Mouse (Mus musculus): ENCODE measurements around the gene Fgd2. TPM values are rescaled to one million over a fixed set of nuclear protein-coding genes. Genes with fewer than 3 reads are reported as not detected.

Fgd2 gene
- polyA plus RNA-seq, 1 experiment from 2014 or later, result 3.2 TPM

DNA sequence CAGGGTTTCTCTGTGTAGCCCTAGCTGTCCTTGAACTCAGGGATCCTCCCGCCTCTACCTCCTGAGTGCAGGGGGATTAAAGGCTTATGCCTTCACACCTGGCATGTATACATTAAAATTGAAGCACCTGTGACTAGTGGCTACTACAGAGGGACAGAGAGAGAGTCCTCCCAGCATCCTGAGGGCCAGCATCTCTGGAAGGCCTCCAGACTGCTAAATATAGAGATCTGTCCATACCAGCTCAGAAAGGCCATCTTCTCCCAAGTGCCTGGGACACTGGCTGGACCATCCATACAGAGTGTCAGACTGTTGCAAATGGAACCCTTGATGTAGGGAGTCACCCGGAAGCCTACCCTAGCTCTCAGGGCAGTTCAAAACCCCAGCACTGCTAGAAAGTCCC is 63.3 kb downstream of the Fgd2 start:
- H3K27ac ChIP-seq, result no peak overlapping the region
- H3K36me3 ChIP-seq, result no peaks in the 10 kb centered on the region
- ATAC-seq, result no peak
- no peaks in the 10 kb centered on the region for H3K9me3 ChIP-seq
- H3K4me3 ChIP-seq (replicated peaks), result no peak overlapping the region
- 90% methylated on average over 2 of the region's 2 CpGs for WGBS
- no peak overlapping the region for H3K4me2 ChIP-seq (replicated peaks)
- no peak overlapping the region for H3K9ac ChIP-seq (replicated peaks)
- 0 out of 2 replicates have a peak, but pooled peaks cover 2% of the 10 kb centered on the region for H3K27me3 ChIP-seq
- no peaks in the 10 kb centered on the region; the same call in 1 of the 2 replicates for H3K4me1 ChIP-seq (replicated peaks)

- no peak overlapping the region for H3K4me2 ChIP-seq (replicated peaks)
- H3K4me1 ChIP-seq (replicated peaks), result no peaks in the 10 kb centered on the region
- 0 out of 2 replicates have a peak, but pooled peaks cover 2% of the 10 kb centered on the region for H3K27me3 ChIP-seq
- H3K27ac ChIP-seq, result no peak overlapping the region
- no peak overlapping the region for H3K9ac ChIP-seq (replicated peaks)
- no peak overlapping the region for H3K4me3 ChIP-seq (replicated peaks)
- ATAC-seq, result no peak
- H3K9me3 ChIP-seq, result no peaks in the 10 kb centered on the region
- 43% methylated on average over 9 of the region's 9 CpGs for WGBS
- H3K36me3 ChIP-seq, result no peaks in the 10 kb centered on the region
Measured at GRCm38 (mm10) chr17:29425345-29425744, 64.6 kb downstream of the Fgd2 start.

- no peaks in the 10 kb centered on the region for H3K36me3 ChIP-seq
- 0 out of 2 replicates have a peak, but pooled peaks cover 2% of the 10 kb centered on the region for H3K27me3 ChIP-seq
- no peak overlapping the region for H3K4me3 ChIP-seq (replicated peaks)
- ATAC-seq, result no peak
- H3K9me3 ChIP-seq, result no peaks in the 10 kb centered on the region
- H3K4me2 ChIP-seq (replicated peaks), result no peak overlapping the region
- H3K9ac ChIP-seq (replicated peaks), result no peak overlapping the region
- H3K4me1 ChIP-seq (replicated peaks), result 0 out of 2 replicates have a peak, but pooled peaks cover 4% of the 10 kb centered on the region
- H3K27ac ChIP-seq, result no peak overlapping the region
- WGBS, result 41% methylated on average over 8 of the region's 8 CpGs
Measured at GRCm38 (mm10) chr17:29428213-29428612, 67.5 kb downstream of the Fgd2 start.

GRCm38 (mm10) chr17:29428826-29429225 is 68.1 kb downstream of the Fgd2 start:
- Histone ChIP-seq H3K4me2 (replicated peaks) (no peak overlapping the region), H3K9me3 (no peaks in the 10 kb centered on the region), H3K9ac (replicated peaks) (no peak overlapping the region), H3K27me3 (0 out of 2 replicates have a peak, but pooled peaks cover 2% of the 10 kb centered on the region), H3K36me3 (no peaks in the 10 kb centered on the region), H3K4me1 (replicated peaks) (peaks cover 4% of the 10 kb centered on the region; the same call in 1 of the 2 replicates), H3K4me3 (replicated peaks) (no peak overlapping the region), H3K27ac (no peak overlapping the region)
- no peak for ATAC-seq
- 46% methylated on average over 2 of the region's 2 CpGs for WGBS

Other genes starting within 250 kb of the Fgd2 start
- not detected in 2 replicates for gene Rab44, start 246.8 kb upstream of the Fgd2 start, polyA plus RNA-seq (2015; fragmentation: Nextera tagmentation; extraction: Ambion mirVana)
- 20.5 and 22.0 TPM in 2 replicates for gene Cpne5, start 122.7 kb upstream of the Fgd2 start, polyA plus RNA-seq (2015; fragmentation: Nextera tagmentation; extraction: Ambion mirVana)
- 120 and 128 TPM in 2 replicates for gene Ppil1, start 96.7 kb upstream of the Fgd2 start, polyA plus RNA-seq (2015; fragmentation: Nextera tagmentation; extraction: Ambion mirVana)
- gene BC004004, start 92.1 kb upstream of the Fgd2 start, polyA plus RNA-seq (2015; fragmentation: Nextera tagmentation; extraction: Ambion mirVana), result 99.1 and 105 TPM in 2 replicates
- gene Pi16, start 43.2 kb upstream of the Fgd2 start, polyA plus RNA-seq (2015; fragmentation: Nextera tagmentation; extraction: Ambion mirVana), result 1.9 and 2.2 TPM in 2 replicates
- 398 and 461 TPM in 2 replicates for gene Mtch1, start 13.0 kb upstream of the Fgd2 start, polyA plus RNA-seq (2015; fragmentation: Nextera tagmentation; extraction: Ambion mirVana)
- 13.4 and 15.4 TPM in 2 replicates for gene Pim1, start 129.8 kb downstream of the Fgd2 start, polyA plus RNA-seq (2015; fragmentation: Nextera tagmentation; extraction: Ambion mirVana)
- gene Gm17657, start 188.7 kb downstream of the Fgd2 start, polyA plus RNA-seq (2015; fragmentation: Nextera tagmentation; extraction: Ambion mirVana), result not detected in 2 replicates
- gene Tbc1d22b, start 188.9 kb downstream of the Fgd2 start, polyA plus RNA-seq (2015; fragmentation: Nextera tagmentation; extraction: Ambion mirVana), result 22.1 and 26.1 TPM in 2 replicates
- 1.1 and 2.2 TPM in 2 replicates for gene Tmem217, start 191.5 kb downstream of the Fgd2 start, polyA plus RNA-seq (2015; fragmentation: Nextera tagmentation; extraction: Ambion mirVana)